Mouse (Mus musculus) spleen, adult 12 weeks (tissue): ENCODE measurements around the gene Ppargc1a.

Experiments
- DNase-seq: peaks from one replicate; pipeline ENCODE4 v3.0.0; 2022; ENCODE audit warnings: low spot score

Ppargc1a gene

GRCm38 (mm10) chr5:51552483-51553091 is 14.9 kb downstream of the Ppargc1a start:
- no peak for DNase-seq

- DNase-seq = no peak
Measured at GRCm38 (mm10) chr5:51551852-51552482, 15.6 kb downstream of the Ppargc1a start.

GRCm38 (mm10) chr5:51547442-51548035 is 20.0 kb downstream of the Ppargc1a start:
- no peak for DNase-seq

GRCm38 (mm10) chr5:51546817-51547216 is 20.7 kb downstream of the Ppargc1a start:
- no peak for DNase-seq

- no peak for DNase-seq
Measured at GRCm38 (mm10) chr5:51545133-51546049, 22.1 kb downstream of the Ppargc1a start.

- DNase-seq = no peak
Measured at GRCm38 (mm10) chr5:51544141-51544735, 23.3 kb downstream of the Ppargc1a start.

GRCm38 (mm10) chr5:51541557-51541956 is 26.0 kb downstream of the Ppargc1a start:
- no peak for DNase-seq

GRCm38 (mm10) chr5:51540816-51541215 is 26.7 kb downstream of the Ppargc1a start:
- DNase-seq = no peak

GRCm38 (mm10) chr5:51539563-51539962 is 28.0 kb downstream of the Ppargc1a start:
- DNase-seq = no peak

- DNase-seq = no peak
Measured at GRCm38 (mm10) chr5:51538319-51538718, 29.2 kb downstream of the Ppargc1a start.

- DNase-seq = no peak
Measured at GRCm38 (mm10) chr5:51537646-51538030, 29.9 kb downstream of the Ppargc1a start.

GRCm38 (mm10) chr5:51537009-51537645 is 30.4 kb downstream of the Ppargc1a start:
- DNase-seq = no peak

GRCm38 (mm10) chr5:51534456-51534855 is 33.1 kb downstream of the Ppargc1a start:
- DNase-seq = no peak

- no peak for DNase-seq
Measured at GRCm38 (mm10) chr5:51531286-51531685, 36.2 kb downstream of the Ppargc1a start.

- DNase-seq = no peak
Measured at GRCm38 (mm10) chr5:51529444-51529843, 38.1 kb downstream of the Ppargc1a start.

- DNase-seq = no peak
Measured at GRCm38 (mm10) chr5:51528165-51528498, 39.4 kb downstream of the Ppargc1a start.

- no peak for DNase-seq
Measured at GRCm38 (mm10) chr5:51527498-51528164, 39.9 kb downstream of the Ppargc1a start.

GRCm38 (mm10) chr5:51525858-51526257 is 41.7 kb downstream of the Ppargc1a start:
- DNase-seq = no peak

- no peak for DNase-seq
Measured at GRCm38 (mm10) chr5:51520807-51521206, 46.7 kb downstream of the Ppargc1a start.

- DNase-seq = no peak
Measured at GRCm38 (mm10) chr5:51517440-51518187, 49.9 kb downstream of the Ppargc1a start.
